Mouse (Mus musculus) liver, postnatal 0 days (tissue): Measurements from ENCODE around the gene Nol4l.

Experiments
- CTCF ChIP-seq: sonication (generic); IDR thresholded peaks from 2 replicates; pipeline ENCODE4 v1.5.1; 2016; ENCODE audit warnings: antibody characterized with exemption, low read depth
- EP300 ChIP-seq: IDR thresholded peaks from 2 replicates; pipeline ENCODE4 v1.6.1; 2016; ENCODE audit warnings: antibody characterized with exemption, low read depth, mild to moderate bottlenecking

DNA sequence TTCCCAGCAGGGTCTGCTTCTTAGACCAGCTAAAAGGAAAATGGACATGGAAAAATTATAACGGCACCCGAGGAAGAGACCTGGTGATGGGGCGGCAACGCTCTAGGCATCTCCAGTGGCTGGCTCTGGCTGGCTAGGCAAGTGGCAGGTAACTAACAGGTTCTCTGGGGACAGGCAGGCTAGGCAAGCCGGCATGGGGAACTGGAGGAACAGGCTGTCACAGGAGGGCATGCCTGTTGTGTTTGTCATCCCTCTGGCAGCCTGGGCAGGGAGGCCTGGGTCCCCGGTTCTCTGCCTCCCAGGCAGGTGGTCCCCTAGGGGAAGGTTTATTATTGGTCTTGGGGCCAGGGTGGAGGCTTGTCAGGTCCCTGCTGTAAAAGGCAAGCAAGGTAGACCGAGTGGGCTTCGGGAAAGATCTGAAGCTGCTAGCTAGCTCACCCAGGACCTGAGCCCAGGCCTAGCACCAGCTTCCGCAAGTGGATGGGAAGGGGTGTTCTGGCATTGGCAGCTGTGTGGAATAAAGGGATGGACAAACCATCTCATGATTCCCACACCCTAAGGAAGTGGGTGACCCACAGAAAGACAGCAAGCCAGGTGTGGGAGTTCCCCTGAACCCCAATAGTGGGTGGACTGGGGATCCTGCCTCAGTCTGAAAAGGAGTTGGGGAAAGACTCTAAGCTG lies 2.8 kb downstream of the Nol4l start:
- TF ChIP-seq CTCF (no peak), EP300 (no peak)
